In the genomic region with DNA sequence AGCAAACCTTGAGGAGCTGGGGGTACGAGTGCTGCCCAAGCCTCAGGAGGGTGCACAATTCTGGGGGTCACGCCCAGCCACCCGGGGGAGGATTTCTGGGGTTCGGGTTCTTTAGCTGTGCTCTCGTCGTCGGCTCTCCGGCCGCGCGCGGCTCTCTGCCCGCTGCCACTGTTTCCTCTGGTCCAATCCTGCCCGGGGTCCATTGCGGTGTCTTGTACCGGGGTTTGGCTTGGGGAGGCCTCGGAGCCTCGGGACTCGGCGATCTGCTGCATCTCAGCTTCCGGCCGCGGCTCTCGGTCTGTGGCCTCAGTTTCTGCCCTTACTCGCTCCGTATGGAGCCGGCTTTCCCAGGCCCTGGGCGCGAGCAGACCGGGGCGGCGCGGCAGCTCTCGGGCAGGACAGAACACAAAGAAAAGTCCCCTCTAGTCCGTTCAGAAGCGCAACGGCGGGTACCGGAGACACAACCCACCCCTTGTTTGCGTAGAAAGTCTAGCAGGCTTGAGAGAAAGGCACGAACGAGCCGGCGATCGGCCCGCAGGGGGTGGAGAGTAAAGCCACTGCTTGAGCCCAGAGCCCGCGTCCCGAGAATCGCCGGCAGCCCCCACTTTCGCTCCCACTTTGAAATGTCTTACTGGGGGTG, we compare ENCODE assay signal across 8 mouse cellular contexts. TPM values are rescaled to one million over a fixed set of nuclear protein-coding genes. Genes with fewer than 3 reads are reported as not detected.
DNase-seq lines count a peak whose midpoint lies in the region; ATAC-seq and TF ChIP-seq lines count a peak whose summit lies in the region.

No protein-coding gene starts in this region.

- H3K4me2 ChIP-seq in embryonic facial prominence, embryonic 13.5 days: peak overlapping the region; percentile 99
- H3K4me2 ChIP-seq in hindbrain, embryonic 13.5 days: peak overlapping the region; percentile 99
- H3K4me2 ChIP-seq in liver, embryonic 12.5 days: peak overlapping the region; percentile 97

- peak overlapping the region; percentile 95 for H3K27ac ChIP-seq in embryonic facial prominence, embryonic 13.5 days
- peak overlapping the region; percentile 100 for H3K27ac ChIP-seq in hindbrain, embryonic 13.5 days
- peak overlapping the region; percentile 80 for H3K27ac ChIP-seq in liver, embryonic 12.5 days
- peak overlapping the region; percentile 93 for H3K27ac ChIP-seq in olfactory bulb, adult 2 months (ENCODE audit: insufficient read depth, low read depth, low read length)

- H3K4me3 ChIP-seq in embryonic facial prominence, embryonic 13.5 days: peak overlapping the region; percentile 91
- H3K4me3 ChIP-seq in hindbrain, embryonic 13.5 days: peak overlapping the region; percentile 95
- H3K4me3 ChIP-seq in liver, embryonic 12.5 days: peak overlapping the region; percentile 67
- peak overlapping the region; percentile 80 for H3K4me3 ChIP-seq in olfactory bulb, adult 2 months (ENCODE audit: insufficient read depth, low read depth, low read length)

- intact Hi-C loops in left cerebral cortex, postnatal 4 days (cut with DNase I): loop anchor here (5.0 kb wide), 1 partner anchor 73 kb away; no protein-coding TSS in a partner anchor

- DNase-seq in left cerebral cortex, adult 18-20 months (ENCODE audit: low spot score in 2 of 2): peak; percentile 48 to 57
- no peak for DNase-seq in left cerebral cortex, postnatal 4 days
- DNase-seq in ZHBTc4 (ENCODE audit: low read depth, low spot score): peak; percentile 75
- DNase-seq in layer of hippocampus, adult 11-12 months (ENCODE audit: low spot score): no peak

- 0 out of 2 replicates have a peak, but pooled peaks cover 11% of the 10 kb centered on the region for H3K36me3 ChIP-seq in embryonic facial prominence, embryonic 13.5 days
- peaks cover 8% of the 10 kb centered on the region for H3K36me3 ChIP-seq in hindbrain, embryonic 13.5 days
- no peaks in the 10 kb centered on the region for H3K36me3 ChIP-seq in liver, embryonic 12.5 days

- H3K9me3 ChIP-seq in embryonic facial prominence, embryonic 13.5 days: no peaks in the 10 kb centered on the region
- no peaks in the 10 kb centered on the region for H3K9me3 ChIP-seq in hindbrain, embryonic 13.5 days
- no peaks in the 10 kb centered on the region for H3K9me3 ChIP-seq in liver, embryonic 12.5 days (replicated peaks)

- peaks cover 41% of the 10 kb centered on the region for H3K4me1 ChIP-seq in embryonic facial prominence, embryonic 13.5 days
- peaks cover 28% of the 10 kb centered on the region for H3K4me1 ChIP-seq in hindbrain, embryonic 13.5 days (replicated peaks)
- H3K4me1 ChIP-seq in liver, embryonic 12.5 days: peaks cover 89% of the 10 kb centered on the region
- peaks cover 12% of the 10 kb centered on the region for H3K4me1 ChIP-seq in olfactory bulb, adult 2 months (ENCODE audit: control insufficient read depth, insufficient read depth, low read length)

- H3K27me3 ChIP-seq in embryonic facial prominence, embryonic 13.5 days: no peaks in the 10 kb centered on the region
- no peaks in the 10 kb centered on the region for H3K27me3 ChIP-seq in hindbrain, embryonic 13.5 days
- peaks cover 82% of the 10 kb centered on the region for H3K27me3 ChIP-seq in liver, embryonic 12.5 days (replicated peaks)

- H3K9ac ChIP-seq in embryonic facial prominence, embryonic 13.5 days: peak overlapping the region; percentile 100
- H3K9ac ChIP-seq in hindbrain, embryonic 13.5 days: peak overlapping the region; percentile 100
- peak overlapping the region; percentile 84 for H3K9ac ChIP-seq in liver, embryonic 12.5 days

- no peak for TF ChIP-seq CTCF in olfactory bulb, adult 2 months (IDR thresholded peaks at IDR 0.05; ENCODE audit: insufficient read depth, low read depth, low read length)

- no peak for ATAC-seq in embryonic facial prominence, embryonic 13.5 days (ENCODE audit: insufficient number of reproducible peaks, insufficient read depth, low FRiP score, low TSS enrichment, low read depth)
- ATAC-seq in hindbrain, embryonic 13.5 days (ENCODE audit: low FRiP score): no peak
- no peak for ATAC-seq in liver, embryonic 12.5 days

- peak; percentile 11; the same call in 1 of the 2 replicates for TF ChIP-seq POLR2A in olfactory bulb, adult 2 months (IDR thresholded peaks at IDR 0.05; ENCODE audit: insufficient read depth, low read depth, low read length)

- WGBS in embryonic facial prominence, embryonic 13.5 days: under 1% methylated on average over 52 of the region's 52 CpGs
- under 1% methylated on average over 52 of the region's 52 CpGs for WGBS in hindbrain, embryonic 13.5 days
- 1% methylated on average over 52 of the region's 52 CpGs for WGBS in liver, embryonic 12.5 days (ENCODE audit: insufficient replicate concordance)
- under 1% methylated on average over 52 of the region's 52 CpGs for WGBS in olfactory bulb, adult 2 months

RNA-seq across cellular contexts. Expression of a gene that starts 1.5 kb away (rescaled TPM):
- total RNA-seq in left cerebral cortex, adult 18-20 months (2021): 10 to 100 TPM; 18.8 to 19.0 TPM
- 10 to 100 TPM; 36.5 to 39.5 TPM for total RNA-seq in left cerebral cortex, postnatal 4 days (2021)
- polyA plus RNA-seq in embryonic facial prominence, embryonic 13.5 days (2015; fragmentation: Nextera tagmentation; extraction: Ambion mirVana): 13.1 and 13.9 TPM in 2 replicates
- 13.6 and 17.0 TPM in 2 replicates for polyA plus RNA-seq in hindbrain, embryonic 13.5 days (2015; fragmentation: Nextera tagmentation; extraction: Ambion mirVana)
- polyA plus RNA-seq in liver, embryonic 12.5 days (2016; fragmentation: Nextera tagmentation; extraction: Ambion mirVana): 3.0 and 3.5 TPM in 2 replicates
- not detected in 2 replicates for polyA plus RNA-seq in olfactory bulb, adult 2 months (2012; ENCODE audit: insufficient read depth, insufficient read length, low replicate concordance, missing spikeins)

Comparison
In these comparisons a context has a peak if more than half of its experiments do, and no peak if none do; other contexts are left out.
1. DNase-seq: peak in left cerebral cortex, adult 18-20 months (2 of 2) and ZHBTc4 (single experiment); none in left cerebral cortex, postnatal 4 days (single experiment) and layer of hippocampus, adult 11-12 months (single experiment).
2. Peak in every context shown above with its lines, with median percentiles within 50 percentile points of each other: H3K27ac ChIP-seq, H3K4me2 ChIP-seq, H3K4me3 ChIP-seq and H3K9ac ChIP-seq.